Mouse (Mus musculus) olfactory bulb, adult 2 months (tissue): Measurements from ENCODE around the gene Gdpd1. TPM values are rescaled to one million over a fixed set of nuclear protein-coding genes. Genes with fewer than 3 reads are reported as not detected.

ENCODE experiments used
- H3K27ac ChIP-seq: fragments of 200-500 bp; 2 replicates; pipeline ENCODE4 v1.5.1; 2012; ENCODE audit warnings: low read depth, low read length; ENCODE audit not compliant: insufficient read depth
- H3K4me1 ChIP-seq: fragments of 200-500 bp; 2 replicates; pipeline ENCODE4 v1.6.1; 2012; ENCODE audit warnings: low read length; ENCODE audit not compliant: control insufficient read depth, insufficient read depth
- H3K4me3 ChIP-seq: fragments of 200-500 bp; 2 replicates; pipeline ENCODE4 v1.5.1; 2012; ENCODE audit warnings: mild to moderate bottlenecking, low read depth, low read length, moderate library complexity; ENCODE audit not compliant: insufficient read depth
- CTCF ChIP-seq: fragments of 200-500 bp; IDR thresholded peaks from 2 replicates; pipeline ENCODE4 v1.5.1; 2012; ENCODE audit warnings: low read depth, mild to moderate bottlenecking, low read length, moderate library complexity; ENCODE audit not compliant: insufficient read depth
- POLR2A ChIP-seq: fragments of 200-500 bp; IDR thresholded peaks from 2 replicates; pipeline ENCODE4 v1.6.1; 2012; ENCODE audit warnings: mild to moderate bottlenecking, low read depth, low read length, moderate library complexity; ENCODE audit not compliant: insufficient read depth
- WGBS: fragments of 180-500 bp; shearing (Covaris S2); methylation state at CpG from one replicate; pipeline ENCODE4 v1.1.7; 2018; 5-methylcytosine and 5-hydroxymethylcytosine counted together
- polyA plus RNA-seq: library from polyadenylated mRNA; stranded (reverse); fragments of >200 nt; gene quantifications from 2 replicates; pipeline ENCODE4 v1.2.4, GENCODE M21; 2012; ENCODE audit warnings: low replicate concordance; ENCODE audit not compliant: missing spikeins, insufficient read depth, insufficient read length

Gene Gdpd1
- not detected in 2 replicates for polyA plus RNA-seq

GRCm38 (mm10) chr11:87073866-87074440, at the start of gene Gdpd1:
Gene Gdpd1 (minus strand): TSS chr11:87074062.
- peak within 1 kb of the TSS; percentile 71 for H3K4me3 ChIP-seq
- TF ChIP-seq CTCF = peak; percentile 5
- TF ChIP-seq POLR2A = peak; percentile 97
- under 1% methylated on average over 43 of the region's 43 CpGs for WGBS
- H3K27ac ChIP-seq = peak within 1 kb of the TSS; percentile 90
- H3K4me1 ChIP-seq = peaks cover 6% of the 10 kb centered on the region; the same call in 1 of the 2 replicates

DNA sequence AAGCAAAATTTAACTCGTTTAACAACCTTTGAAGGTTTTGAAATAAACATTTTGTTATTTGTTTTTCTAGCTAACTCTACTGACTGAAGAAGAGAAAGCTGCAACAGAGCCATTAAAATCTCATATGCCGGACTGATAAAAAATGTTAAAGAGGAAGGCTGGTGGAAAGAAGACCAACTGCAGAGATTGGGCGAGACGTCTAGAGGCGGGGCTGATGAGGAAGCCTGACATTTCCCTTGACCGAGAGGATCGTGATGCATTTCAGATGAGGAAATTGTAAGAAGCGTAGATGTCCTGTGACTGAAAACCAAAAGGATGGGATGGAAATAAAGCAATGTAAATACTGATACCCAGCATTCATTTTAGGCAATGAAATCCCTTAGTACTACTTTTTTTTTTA, 48.0 kb upstream of the Gdpd1 start:
- WGBS = 52% methylated on average over 8 of the region's 8 CpGs
- Histone ChIP-seq H3K4me3 (no peak overlapping the region), H3K27ac (no peak overlapping the region), H3K4me1 (no peaks in the 10 kb centered on the region)
- TF ChIP-seq POLR2A (no peak), CTCF (no peak)

DNA sequence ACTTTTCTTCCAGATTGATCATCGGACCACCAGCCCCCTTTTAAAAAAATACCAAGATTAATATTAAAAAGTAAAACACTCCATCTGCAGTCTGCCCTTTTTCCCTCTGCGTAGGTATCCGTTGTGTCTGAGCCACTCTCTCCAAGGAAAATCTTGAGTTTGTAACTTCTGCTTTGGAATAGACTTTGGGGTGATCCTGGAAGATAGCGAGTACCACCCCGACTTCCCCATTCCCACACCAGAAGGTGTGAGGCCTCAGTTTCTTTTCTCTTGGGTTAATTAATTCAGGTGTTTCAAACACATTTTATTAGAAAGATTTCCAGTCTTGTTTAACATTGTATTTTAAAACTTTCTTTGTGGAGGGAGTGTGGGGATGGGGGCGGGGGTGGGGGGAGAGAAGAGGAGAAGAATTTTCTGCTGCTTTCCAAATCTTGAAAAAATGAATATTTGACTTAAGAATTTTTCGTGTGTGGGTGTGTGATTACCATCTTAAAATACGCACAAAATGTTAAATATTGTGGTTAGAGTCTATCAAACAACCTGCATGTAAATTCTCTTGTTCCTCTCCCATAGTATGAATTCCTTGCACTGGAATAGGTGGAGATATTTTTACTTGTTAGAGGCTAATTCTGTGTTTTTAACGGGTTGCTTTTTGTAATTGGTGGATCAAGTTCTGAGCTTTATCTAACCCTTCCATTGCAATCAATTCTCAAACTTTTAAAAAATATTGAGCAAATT, 36.5 kb upstream of the Gdpd1 start:
- H3K4me1 ChIP-seq = no peaks in the 10 kb centered on the region
- 4% methylated on average over 9 of the region's 9 CpGs for WGBS
- no peak overlapping the region for H3K27ac ChIP-seq

GRCm38 (mm10) chr11:87109519-87110171, 35.8 kb upstream of the Gdpd1 start:
- peak overlapping the region; percentile 65 for H3K27ac ChIP-seq
- TF ChIP-seq POLR2A (no peak), CTCF (no peak)
- under 1% methylated on average over 42 of the region's 42 CpGs for WGBS
- H3K4me3 ChIP-seq = peak overlapping the region; percentile 88
- no peaks in the 10 kb centered on the region for H3K4me1 ChIP-seq

More for the DNA sequence above, 36.5 kb upstream of the Gdpd1 start:
- no peak for TF ChIP-seq CTCF
- TF ChIP-seq POLR2A = no peak
- peak overlapping the region; percentile 88 for H3K4me3 ChIP-seq

- under 1% methylated on average over 40 of the region's 40 CpGs for WGBS
- Histone ChIP-seq H3K27ac (peak within 1 kb of the TSS; percentile 65), H3K4me1 (no peaks in the 10 kb centered on the region), H3K4me3 (peak within 1 kb of the TSS; percentile 88)
- TF ChIP-seq CTCF = no peak
- 0 out of 2 replicates have a peak, but pooled peaks have one; percentile 9 for TF ChIP-seq POLR2A
These were observed 35.1 kb upstream of the Gdpd1 start, which contains the start of gene Ska2 for GRCm38 (mm10) chr11:87108755-87109518. Gene Ska2 (plus strand): TSS chr11:87109234.

GRCm38 (mm10) chr11:87108409-87108754, 34.5 kb upstream of the Gdpd1 start, which contains the start of gene Prr11:
Gene Prr11 (minus strand): TSS chr11:87108708.
- Histone ChIP-seq H3K4me3 (peak within 1 kb of the TSS; percentile 88), H3K27ac (peak within 1 kb of the TSS; percentile 65), H3K4me1 (no peaks in the 10 kb centered on the region)
- under 1% methylated on average over 14 of the region's 14 CpGs for WGBS
- TF ChIP-seq POLR2A (no peak), CTCF (no peak)

DNA sequence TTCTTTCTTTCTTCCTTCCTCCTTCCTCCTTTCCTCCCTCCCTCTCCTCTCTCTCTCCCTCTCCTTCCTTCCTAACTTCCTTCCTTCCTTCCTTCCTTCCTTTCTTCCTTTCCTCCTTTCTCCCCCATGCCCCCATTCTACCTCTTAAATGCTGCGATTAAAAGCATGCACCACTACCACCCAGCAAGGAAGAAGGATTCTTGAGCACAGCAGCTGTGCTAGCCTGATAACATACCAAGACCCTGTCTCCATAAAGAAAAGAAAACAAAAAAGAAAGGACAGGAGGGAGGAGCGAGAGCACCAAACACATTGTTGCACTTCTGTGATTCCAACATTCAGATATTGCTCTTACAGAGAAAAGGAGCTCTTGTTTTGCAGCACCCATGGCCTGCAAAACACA, 13.3 kb upstream of the Gdpd1 start:
- H3K4me3 ChIP-seq = no peak overlapping the region
- no peak for TF ChIP-seq POLR2A
- no peak for TF ChIP-seq CTCF
- peaks cover 13% of the 10 kb centered on the region for H3K4me1 ChIP-seq
- H3K27ac ChIP-seq = no peak overlapping the region
- WGBS = 41% methylated on average over 2 of the region's 2 CpGs

DNA sequence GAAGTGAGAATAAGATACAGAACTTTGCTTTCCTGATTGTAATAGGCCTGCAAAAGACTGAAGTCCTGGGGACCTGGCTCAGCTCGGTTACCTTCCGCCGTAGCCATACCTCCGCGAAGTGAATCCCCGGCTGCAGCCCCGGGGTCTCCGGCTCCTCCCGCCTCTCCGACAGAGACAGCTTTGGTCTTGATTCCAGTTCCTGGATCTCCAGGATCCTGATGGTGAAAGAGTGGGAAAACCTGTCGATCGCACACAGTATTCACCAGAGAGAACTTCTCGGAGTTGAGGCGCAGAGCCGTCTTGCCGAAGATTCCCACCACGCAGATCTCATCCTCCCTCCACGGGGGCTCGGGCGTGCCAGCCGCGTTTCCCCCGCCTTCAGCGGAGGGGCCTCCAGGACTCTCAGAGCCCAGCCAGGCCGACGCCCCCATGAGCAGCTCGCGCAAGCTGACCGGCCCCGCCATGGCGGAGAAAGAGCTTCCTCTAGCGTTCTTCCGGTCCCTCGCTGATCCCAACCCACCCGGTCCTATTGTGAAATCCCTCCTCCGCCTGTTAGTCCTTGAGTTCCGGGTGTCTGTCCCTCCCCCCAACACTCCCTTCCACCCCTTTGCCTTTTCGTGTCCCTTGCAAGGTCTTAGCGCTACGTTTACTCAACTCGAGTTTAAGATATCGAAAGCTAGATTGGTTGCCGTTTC, 12.6 kb upstream of the Gdpd1 start, which contains the start of gene Smg8:
Gene Smg8, minus strand, starts transcription at position 485 of the 695 bp plus-strand sequence.
- WGBS = 1% methylated on average over 43 of the region's 43 CpGs
- Histone ChIP-seq H3K4me1 (peaks cover 13% of the 10 kb centered on the region), H3K27ac (peak within 1 kb of the TSS; percentile 23; the same call in 1 of the 2 replicates), H3K4me3 (peak within 1 kb of the TSS; percentile 88)
- TF ChIP-seq CTCF = no peak
- peak; percentile 68 for TF ChIP-seq POLR2A
